Mouse (Mus musculus) ES-Bruce4 (cell line): Measurements from ENCODE around the gene Cdh22. TPM values are rescaled to one million over a fixed set of nuclear protein-coding genes. Genes with fewer than 3 reads are reported as not detected.

Experiments
- H3K27ac ChIP-seq: 2 replicates; pipeline ENCODE4 v1.5.1; 2012; ENCODE audit warnings: low read length, inconsistent platforms; ENCODE audit not compliant: insufficient read depth
- H3K27me3 ChIP-seq: 2 replicates; pipeline ENCODE4 v1.6.1; 2012; ENCODE audit warnings: mild to moderate bottlenecking, low read length, inconsistent platforms; ENCODE audit not compliant: control insufficient read depth, poor library complexity, insufficient read depth, severe bottlenecking
- H3K36me3 ChIP-seq: 2 replicates; pipeline ENCODE4 v1.6.1; 2012; ENCODE audit warnings: inconsistent platforms, mild to moderate bottlenecking, low read length, moderate library complexity; ENCODE audit not compliant: control insufficient read depth, poor library complexity, insufficient read depth, severe bottlenecking
- H3K4me1 ChIP-seq: one replicate; pipeline ENCODE4 v1.8.1; 2011; ENCODE audit warnings: low read length; ENCODE audit not compliant: control insufficient read depth, insufficient read depth
- H3K4me3 ChIP-seq: 2 replicates; pipeline ENCODE4 v1.5.1; 2011; ENCODE audit warnings: low read depth, mild to moderate bottlenecking, low read length
- H3K9ac ChIP-seq: 2 replicates; pipeline ENCODE4 v1.6.1; 2012; ENCODE audit warnings: low read depth, mild to moderate bottlenecking, inconsistent platforms; ENCODE audit not compliant: poor library complexity, severe bottlenecking
- H3K9me3 ChIP-seq: replicated peaks from 2 replicates; pipeline ENCODE4 v1.6.1; 2012; ENCODE audit warnings: mild to moderate bottlenecking, low read length, inconsistent platforms; ENCODE audit not compliant: control insufficient read depth, poor library complexity, insufficient read depth, severe bottlenecking
- CTCF ChIP-seq: IDR thresholded peaks from one replicate; pipeline ENCODE4 v1.8.1; 2011; ENCODE audit warnings: low read depth, low read length
- EP300 ChIP-seq: IDR thresholded peaks from 2 replicates; pipeline ENCODE4 v1.6.1; 2011; ENCODE audit warnings: low read depth, low read length; ENCODE audit not compliant: insufficient read depth
- POLR2A ChIP-seq: IDR thresholded peaks from one replicate; pipeline ENCODE4 v1.8.1; 2011; ENCODE audit warnings: low read length; ENCODE audit not compliant: insufficient read depth
- polyA plus RNA-seq: library from polyadenylated mRNA; stranded (reverse); fragments of >200 nt; gene quantifications from 2 replicates; pipeline ENCODE4 v1.2.4, GENCODE M21; 2011; ENCODE audit warnings: low read depth; ENCODE audit not compliant: missing spikeins, insufficient read depth, insufficient read length

Gene Cdh22
- polyA plus RNA-seq, 1 experiment: not detected

DNA sequence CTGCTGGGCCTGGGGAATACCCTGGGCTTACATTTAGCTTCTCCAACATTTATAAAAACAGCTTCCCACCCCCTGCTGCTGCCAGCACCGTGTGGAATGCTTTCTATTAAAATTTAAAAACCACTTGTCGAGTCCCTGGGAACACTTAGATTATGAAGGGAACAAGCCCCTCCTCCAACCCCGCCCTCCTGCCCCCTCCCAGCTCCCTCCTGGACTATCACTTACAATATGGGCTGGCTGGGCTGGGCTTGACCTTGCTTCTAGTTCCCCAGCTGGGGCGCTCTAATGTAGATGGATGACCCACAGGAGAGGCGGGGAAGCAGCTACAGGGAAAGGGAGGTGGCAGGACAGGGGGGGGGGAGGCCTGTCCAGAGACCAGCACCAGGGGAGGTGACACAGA is 72.4 kb downstream of the Cdh22 start:
- H3K27me3 ChIP-seq: no peaks in the 10 kb centered on the region
- no peak overlapping the region for H3K4me3 ChIP-seq
- TF ChIP-seq CTCF: peak; percentile 4
- no peak for TF ChIP-seq POLR2A
- no peak for TF ChIP-seq EP300
- H3K27ac ChIP-seq: no peak overlapping the region
- no peaks in the 10 kb centered on the region for H3K9me3 ChIP-seq
- H3K4me1 ChIP-seq: no peaks in the 10 kb centered on the region
- H3K36me3 ChIP-seq: no peaks in the 10 kb centered on the region
- no peak overlapping the region for H3K9ac ChIP-seq

DNA sequence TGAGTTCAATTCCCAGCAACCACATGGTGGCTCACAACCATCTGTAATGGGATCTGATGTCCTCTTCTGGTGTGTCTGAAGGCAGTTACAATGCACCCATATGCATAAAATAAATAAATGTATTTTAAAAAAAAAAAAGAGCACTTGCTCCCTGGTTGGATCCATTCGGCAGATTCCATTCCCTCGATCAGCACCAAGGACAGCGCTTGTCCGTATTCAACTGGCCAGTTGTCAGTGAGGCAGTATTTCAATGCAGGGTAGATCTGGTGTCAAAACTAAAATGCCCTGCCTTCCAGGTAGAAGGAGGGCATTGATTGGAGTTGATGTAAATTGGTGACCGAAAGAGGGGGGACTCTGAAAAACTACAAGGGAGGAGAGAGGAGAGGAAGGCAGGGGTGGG is 74.2 kb downstream of the Cdh22 start:
- Histone ChIP-seq H3K9ac (no peak overlapping the region), H3K4me3 (no peak overlapping the region), H3K27ac (no peak overlapping the region), H3K9me3 (no peaks in the 10 kb centered on the region), H3K36me3 (no peaks in the 10 kb centered on the region), H3K27me3 (no peaks in the 10 kb centered on the region), H3K4me1 (no peaks in the 10 kb centered on the region)
- no peak for TF ChIP-seq CTCF
- TF ChIP-seq POLR2A: no peak
- TF ChIP-seq EP300: no peak

GRCm38 (mm10) chr2:165159055-165159688 is 75.5 kb downstream of the Cdh22 start:
- no peaks in the 10 kb centered on the region for H3K27me3 ChIP-seq
- no peak overlapping the region for H3K27ac ChIP-seq
- TF ChIP-seq EP300 (no peak), CTCF (no peak), POLR2A (no peak)

DNA sequence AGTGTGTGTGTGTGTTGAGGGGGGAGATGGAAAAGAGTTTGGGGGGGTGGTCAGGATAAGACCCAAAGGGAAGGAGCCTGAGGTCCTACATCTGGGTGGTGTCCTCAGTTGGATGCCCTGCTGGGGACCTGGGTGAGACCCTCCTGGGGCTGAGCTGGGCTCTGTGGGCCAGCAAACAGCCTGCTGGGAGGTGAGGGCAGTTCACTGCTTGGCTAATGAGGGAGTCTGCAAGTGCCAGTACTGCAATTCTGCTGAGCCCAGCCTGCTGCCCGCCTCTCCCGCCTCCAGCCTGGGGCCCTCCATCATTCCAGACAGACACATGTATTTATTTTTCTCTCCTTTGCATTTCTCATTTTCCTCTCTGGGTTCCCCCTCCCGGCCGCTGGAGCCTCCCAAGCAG is 76.3 kb downstream of the Cdh22 start:
- H3K9me3 ChIP-seq: no peaks in the 10 kb centered on the region
- H3K36me3 ChIP-seq: no peaks in the 10 kb centered on the region
- no peak overlapping the region for H3K9ac ChIP-seq
- no peak overlapping the region for H3K27ac ChIP-seq
- no peaks in the 10 kb centered on the region for H3K4me1 ChIP-seq
- no peak overlapping the region for H3K4me3 ChIP-seq
- H3K27me3 ChIP-seq: no peaks in the 10 kb centered on the region
- TF ChIP-seq CTCF (no peak), EP300 (no peak), POLR2A (no peak)

More at GRCm38 (mm10) chr2:165159055-165159688, 75.5 kb downstream of the Cdh22 start:
- H3K4me1 ChIP-seq: no peaks in the 10 kb centered on the region
- no peak overlapping the region for H3K4me3 ChIP-seq
- no peak overlapping the region for H3K9ac ChIP-seq
- no peaks in the 10 kb centered on the region for H3K36me3 ChIP-seq
- H3K9me3 ChIP-seq: no peaks in the 10 kb centered on the region

GRCm38 (mm10) chr2:165157900-165158299 is 76.8 kb downstream of the Cdh22 start:
- Histone ChIP-seq H3K27me3 (no peaks in the 10 kb centered on the region), H3K4me1 (no peaks in the 10 kb centered on the region), H3K9ac (no peak overlapping the region), H3K4me3 (no peak overlapping the region), H3K27ac (no peak overlapping the region), H3K9me3 (no peaks in the 10 kb centered on the region), H3K36me3 (no peaks in the 10 kb centered on the region)
- no peak for TF ChIP-seq EP300

DNA sequence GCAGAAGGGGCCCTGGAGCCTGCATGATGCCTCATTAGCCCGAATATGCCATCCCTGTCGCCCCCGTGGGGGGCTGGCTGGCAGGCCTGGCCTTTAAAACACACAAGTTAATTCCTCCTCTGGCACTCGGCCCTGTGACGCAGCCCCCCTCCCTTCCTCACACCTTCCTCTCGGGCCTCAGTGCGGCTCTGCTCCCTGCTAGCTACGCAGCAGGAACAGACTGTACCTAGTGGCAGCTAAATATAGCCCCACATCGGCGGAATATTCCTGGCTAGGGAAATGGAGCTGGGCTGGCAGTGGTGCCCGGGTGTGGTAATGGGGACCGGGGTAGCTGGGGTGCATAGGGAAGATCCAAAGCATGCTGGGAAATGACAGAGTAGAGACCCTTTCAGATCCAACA is 81.6 kb downstream of the Cdh22 start:
- H3K27me3 ChIP-seq: no peaks in the 10 kb centered on the region
- no peak overlapping the region for H3K27ac ChIP-seq
- no peaks in the 10 kb centered on the region for H3K36me3 ChIP-seq
- no peaks in the 10 kb centered on the region for H3K9me3 ChIP-seq
- H3K4me3 ChIP-seq: no peak overlapping the region
- TF ChIP-seq CTCF (no peak), EP300 (no peak), POLR2A (no peak)
- no peak overlapping the region for H3K9ac ChIP-seq
- H3K4me1 ChIP-seq: no peaks in the 10 kb centered on the region
